Mouse (Mus musculus): ENCODE measurements around the gene Nhp2.

GRCm38 (mm10) chr11:51618894-51619408, 584 bp upstream of the Nhp2 start:
- TF ChIP-seq POLR2A (IDR thresholded peaks at IDR 0.05; ENCODE audit: low read depth, low read length) (no peak), CTCF (IDR thresholded peaks at IDR 0.05; ENCODE audit: extremely low read depth, insufficient read depth, insufficient read length, insufficient replicate concordance) (no peak)

All from spleen, adult 2 months (tissue).